Mouse (Mus musculus) lung, embryonic 16.5 days (tissue): ENCODE results near the gene Gar1. TPM values are rescaled to one million over a fixed set of nuclear protein-coding genes. Genes with fewer than 3 reads are reported as not detected.

Experiments used
- ATAC-seq: fragments of 200-750 bp; cut with Nextera tagmentation; 2 replicates; pipeline ENCODE4 v1.8.0; 2017; ENCODE audit warnings: low read depth, mild to moderate bottlenecking, moderate library complexity
- H3K27ac ChIP-seq: fragments of 300-500 bp; sonication (generic); 2 replicates; pipeline ENCODE4 v1.5.1; 2014; ENCODE audit warnings: mild to moderate bottlenecking, control low read depth, low read length
- H3K27me3 ChIP-seq: fragments of 300-500 bp; sonication (generic); 2 replicates; pipeline ENCODE4 v1.6.1; 2014; ENCODE audit warnings: low read depth, low read length, mixed read lengths; ENCODE audit not compliant: control insufficient read depth, insufficient read depth
- H3K36me3 ChIP-seq: fragments of 300-500 bp; sonication (generic); 2 replicates; pipeline ENCODE4 v1.6.1; 2014; ENCODE audit warnings: low read length; ENCODE audit not compliant: control insufficient read depth, insufficient read depth
- H3K4me1 ChIP-seq: fragments of 300-500 bp; sonication (generic); replicated peaks from 2 replicates; pipeline ENCODE4 v1.6.1; 2014; ENCODE audit warnings: low read length, mixed read lengths; ENCODE audit not compliant: control insufficient read depth, insufficient read depth
- H3K4me2 ChIP-seq: fragments of 300-500 bp; sonication (generic); 2 replicates; pipeline ENCODE4 v1.6.1; 2014; ENCODE audit warnings: low read depth, low read length, control low read depth
- H3K4me3 ChIP-seq: fragments of 300-500 bp; sonication (generic); 2 replicates; pipeline ENCODE4 v1.5.1; 2014; ENCODE audit warnings: mild to moderate bottlenecking, low read length, control low read depth
- H3K9ac ChIP-seq: fragments of 300-500 bp; sonication (generic); 2 replicates; pipeline ENCODE4 v1.6.1; 2014; ENCODE audit warnings: low read length, control low read depth
- H3K9me3 ChIP-seq: fragments of 300-500 bp; sonication (generic); 2 replicates; pipeline ENCODE4 v1.6.1; 2016; ENCODE audit warnings: low read length; ENCODE audit not compliant: control insufficient read depth
- WGBS: fragments of 180-500 bp; shearing (Covaris S2); extraction: QIAGEN DNeasy Blood & Tissue Kit; methylation state at CpG from one replicate; pipeline ENCODE4 v1.1.7; 2014; 5-methylcytosine and 5-hydroxymethylcytosine counted together
- polyA plus RNA-seq: library from polyadenylated mRNA; unstranded; fragments of >200 nt; fragmentation: Nextera tagmentation; extraction: Ambion mirVana; gene quantifications from 2 replicates; pipeline ENCODE4 v1.2.1, GENCODE M21; 2015

Gene Gar1
- polyA plus RNA-seq, 1 experiment from 2014 or later: 49.8 TPM

- Histone ChIP-seq H3K36me3 (no peaks in the 10 kb centered on the region), H3K4me3 (no peak overlapping the region), H3K27ac (no peak overlapping the region), H3K4me2 (no peak overlapping the region), H3K9me3 (no peaks in the 10 kb centered on the region), H3K9ac (no peak overlapping the region), H3K27me3 (no peaks in the 10 kb centered on the region), H3K4me1 (no peaks in the 10 kb centered on the region)
- ATAC-seq: no peak
- 50% methylated on average over 10 of the region's 10 CpGs for WGBS
These were observed 49.8 kb downstream of the Gar1 start for GRCm38 (mm10) chr3:129781435-129781834.

Other genes with a start within 250 kb of the Gar1 start
- 0.97 and 1.2 TPM in 2 replicates for gene Egf, start 76.1 kb downstream of the Gar1 start, polyA plus RNA-seq
- 0.41 TPM in 1 of 2 replicates, not detected in the other for gene Lrit3, start 27.4 kb downstream of the Gar1 start, polyA plus RNA-seq
- not detected in 2 replicates for gene Rrh, start 8.8 kb downstream of the Gar1 start, polyA plus RNA-seq
- gene Cfi, start 4.5 kb upstream of the Gar1 start, polyA plus RNA-seq: 16.7 and 20.4 TPM in 2 replicates
- 38.0 and 38.5 TPM in 2 replicates for gene Pla2g12a, start 47.2 kb upstream of the Gar1 start, polyA plus RNA-seq
- 79.5 and 89.9 TPM in 2 replicates for gene Casp6, start 70.0 kb upstream of the Gar1 start, polyA plus RNA-seq
- 4.6 and 6.7 TPM in 2 replicates for gene Mcub, start 138.8 kb upstream of the Gar1 start, polyA plus RNA-seq
- gene Sec24b, start 230.2 kb upstream of the Gar1 start, polyA plus RNA-seq: 31.1 and 35.6 TPM in 2 replicates